Mouse (Mus musculus): ENCODE measurements around the gene Commd7.

DNA sequence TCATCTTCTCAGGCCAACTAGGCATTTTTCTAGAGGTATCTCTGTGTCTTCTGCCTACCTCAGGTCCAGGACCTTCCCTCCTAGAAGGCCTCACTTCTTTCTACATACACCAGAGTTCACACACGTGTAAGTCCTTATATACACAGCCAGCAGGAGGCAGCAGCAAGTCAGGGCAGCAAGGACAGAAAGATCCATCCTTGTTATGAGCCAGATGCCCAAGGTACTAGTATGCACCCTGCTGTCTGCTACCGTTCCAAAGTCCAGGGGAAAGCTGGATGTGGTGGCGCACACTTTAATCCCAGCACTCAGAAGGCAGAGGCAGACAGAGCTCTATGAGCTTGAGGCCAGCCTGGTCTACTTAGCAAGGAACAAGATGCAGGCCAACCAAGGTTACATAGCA is 26.2 kb downstream of the Commd7 start:
- no peak for TF ChIP-seq CTCF (IDR thresholded peaks at IDR 0.05; ENCODE audit: borderline replicate concordance, extremely low read depth, insufficient read depth, insufficient read length)
- no peak for TF ChIP-seq POLR2A (IDR thresholded peaks at IDR 0.05; ENCODE audit: borderline replicate concordance, extremely low read depth, insufficient read depth, insufficient read length, poor library complexity, severe bottlenecking)
